Mouse (Mus musculus): ENCODE results near the gene Acer3. TPM values are rescaled to one million over a fixed set of nuclear protein-coding genes. Genes with fewer than 3 reads are reported as not detected.

The Acer3 gene
- total RNA-seq (2014; rRNA removed) (14.7 and 18.1 TPM in 2 replicates), polyA plus RNA-seq (2015; fragmentation: Nextera tagmentation; extraction: Ambion mirVana) (24.9 and 26.8 TPM in 2 replicates)

DNA sequence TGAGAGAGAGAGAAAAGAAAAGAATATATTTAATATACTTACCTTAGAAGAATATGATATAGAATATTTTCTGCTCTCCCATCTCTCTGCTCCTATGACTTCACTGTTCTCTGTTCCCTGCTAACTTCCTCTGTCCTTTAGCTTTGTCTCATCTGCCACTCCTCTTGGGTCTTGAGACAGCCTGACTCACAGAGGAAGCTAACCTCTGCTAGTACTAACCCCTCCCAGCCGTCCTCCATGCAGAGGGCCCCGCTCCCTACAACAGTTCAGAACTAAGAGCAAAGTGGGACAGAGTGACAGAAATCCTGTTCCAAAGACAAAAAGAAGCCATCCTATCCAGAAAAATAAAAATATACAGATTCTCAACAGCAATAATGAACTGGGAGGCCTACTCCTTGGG lies at the start of gene Acer3:
Acer3 (minus strand) TSS at position 126 of the 400 bp plus-strand sequence.
- Histone ChIP-seq H3K27me3 (ENCODE audit: insufficient read depth, low read length) (no peaks in the 10 kb centered on the region), H3K27ac (no peak within 1 kb of the TSS), H3K9me3 (ENCODE audit: low read length) (no peaks in the 10 kb centered on the region), H3K4me2 (ENCODE audit: low read depth, low read length) (no peak within 1 kb of the TSS), H3K9ac (replicated peaks; ENCODE audit: low read length) (no peak within 1 kb of the TSS), H3K36me3 (ENCODE audit: insufficient read depth, low read length) (no peaks in the 10 kb centered on the region), H3K4me1 (ENCODE audit: insufficient read depth, low read length) (peaks cover 9% of the 10 kb centered on the region), H3K4me3 (ENCODE audit: low read length) (no peak within 1 kb of the TSS)
- TF ChIP-seq CTCF (IDR thresholded peaks at IDR 0.05; ENCODE audit: low read depth) = no peak
- no peak for ATAC-seq
- WGBS = 98% methylated on average over 2 of the region's 2 CpGs
- no peak for DNase-seq (ENCODE audit: low spot score)

DNA sequence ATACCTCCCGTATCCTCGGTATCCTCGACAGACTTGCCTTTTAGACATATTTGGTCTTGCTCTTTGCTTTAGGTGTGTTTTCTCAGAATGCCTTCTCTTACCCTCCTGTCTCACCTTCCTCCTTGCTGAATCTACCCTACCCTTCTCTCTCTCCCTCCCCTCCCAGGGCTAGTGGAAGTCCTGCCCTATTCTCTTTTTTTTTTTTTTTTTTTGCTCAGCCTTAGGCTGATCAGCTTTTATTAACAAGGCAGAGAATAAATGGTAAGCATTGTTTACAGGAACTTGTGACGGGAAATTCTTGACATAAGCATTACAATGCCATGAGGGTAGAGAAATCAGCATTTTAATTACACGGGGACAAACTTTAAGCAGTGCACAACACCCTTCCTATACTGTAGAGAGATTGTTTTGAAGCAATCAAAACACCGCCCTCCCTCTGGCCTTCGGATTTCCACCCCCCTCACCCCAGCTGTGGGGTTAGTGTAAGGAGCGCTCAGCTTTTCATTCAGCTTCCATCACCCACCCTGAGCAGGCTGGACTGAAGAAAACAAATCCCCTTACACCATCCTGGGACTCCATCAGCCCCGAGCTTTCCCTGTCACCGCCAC lies 48.9 kb upstream of the Acer3 start:
- no peak overlapping the region for H3K27ac ChIP-seq
- no peak overlapping the region for H3K4me3 ChIP-seq (ENCODE audit: low read length)
- H3K4me1 ChIP-seq (ENCODE audit: insufficient read depth, low read length) = no peaks in the 10 kb centered on the region
- 47% methylated on average over 10 of the region's 10 CpGs for WGBS
- H3K9me3 ChIP-seq (ENCODE audit: low read length) = no peaks in the 10 kb centered on the region
- no peak overlapping the region for H3K9ac ChIP-seq (replicated peaks; ENCODE audit: low read length)
- no peak for DNase-seq (ENCODE audit: low spot score)
- no peak for TF ChIP-seq CTCF (IDR thresholded peaks at IDR 0.05; ENCODE audit: low read depth)
- ATAC-seq = no peak
- no peak overlapping the region for H3K4me2 ChIP-seq (ENCODE audit: low read depth, low read length)
- H3K27me3 ChIP-seq (ENCODE audit: insufficient read depth, low read length) = no peaks in the 10 kb centered on the region
- H3K36me3 ChIP-seq (ENCODE audit: insufficient read depth, low read length) = no peaks in the 10 kb centered on the region

DNA sequence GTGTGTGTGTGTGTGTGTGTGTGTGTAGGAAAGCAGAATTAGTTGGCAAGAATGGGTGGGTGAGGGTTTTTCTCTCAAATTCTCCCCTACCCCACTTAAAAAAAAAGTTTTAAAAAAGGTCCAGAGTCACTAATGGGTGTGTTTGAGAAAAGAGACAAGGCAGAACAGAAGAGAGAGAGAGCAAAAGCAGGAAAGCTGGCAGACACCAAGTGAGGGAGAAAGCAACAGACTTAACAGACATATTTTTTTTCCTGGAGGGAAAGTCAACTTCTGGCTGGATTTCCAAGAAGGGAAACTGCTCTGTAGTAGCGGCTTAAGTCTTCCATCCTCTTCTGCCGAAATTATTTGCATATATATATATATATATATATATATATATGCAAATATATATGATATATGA lies 40.7 kb upstream of the Acer3 start:
- Histone ChIP-seq H3K9ac (replicated peaks; ENCODE audit: low read length) (peak overlapping the region; percentile 78; the same call in 1 of the 2 replicates), H3K9me3 (ENCODE audit: low read length) (no peaks in the 10 kb centered on the region), H3K27ac (peak overlapping the region; percentile 91; the same call in 1 of the 2 replicates), H3K4me2 (ENCODE audit: low read depth, low read length) (peak overlapping the region; percentile 95), H3K36me3 (ENCODE audit: insufficient read depth, low read length) (no peaks in the 10 kb centered on the region), H3K4me1 (ENCODE audit: insufficient read depth, low read length) (peaks cover 6% of the 10 kb centered on the region), H3K27me3 (ENCODE audit: insufficient read depth, low read length) (no peaks in the 10 kb centered on the region), H3K4me3 (ENCODE audit: low read length) (peak overlapping the region; percentile 81)
- no peak for TF ChIP-seq CTCF (IDR thresholded peaks at IDR 0.05; ENCODE audit: low read depth)
- DNase-seq (ENCODE audit: low spot score) (no peak), ATAC-seq (no peak)
- 36% methylated on average over 2 of the region's 2 CpGs for WGBS

DNA sequence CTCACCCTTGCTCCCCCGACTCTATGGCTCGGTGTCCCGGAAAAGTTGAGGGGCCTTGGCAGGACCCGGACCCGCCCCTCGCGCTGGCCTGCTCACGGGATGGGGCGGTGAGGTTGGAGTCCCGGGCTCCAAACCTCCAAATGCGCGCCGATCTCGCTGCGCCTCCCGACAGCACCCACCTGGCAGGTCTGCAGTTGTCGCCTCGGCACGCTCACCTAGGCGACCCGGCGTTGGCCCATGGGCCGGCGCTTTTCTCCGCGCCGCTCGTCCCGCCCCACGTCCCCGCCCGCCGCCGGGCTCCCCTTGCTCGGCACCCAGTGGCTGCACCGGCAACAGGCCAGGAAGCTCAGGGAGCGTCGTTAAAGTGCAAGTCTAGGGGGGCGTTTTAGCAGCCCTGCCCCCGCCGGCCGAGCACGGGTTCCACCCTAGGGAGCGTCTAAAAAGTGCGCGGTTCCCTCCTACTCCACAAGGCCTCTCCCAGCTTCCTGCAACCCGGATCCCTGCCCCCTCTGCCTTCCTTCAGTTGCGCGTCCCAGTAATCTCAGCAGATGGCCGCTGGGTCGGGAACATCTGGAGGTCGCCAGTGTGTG lies 40.1 kb upstream of the Acer3 start, which contains the start of gene Tsku:
Tsku (minus strand) TSS at position 266 of the 590 bp plus-strand sequence.
- Histone ChIP-seq H3K9me3 (ENCODE audit: low read length) (no peaks in the 10 kb centered on the region), H3K27ac (peak within 1 kb of the TSS; percentile 91), H3K9ac (replicated peaks; ENCODE audit: low read length) (peak within 1 kb of the TSS; percentile 78), H3K4me2 (ENCODE audit: low read depth, low read length) (peak within 1 kb of the TSS; percentile 95), H3K4me3 (ENCODE audit: low read length) (peak within 1 kb of the TSS; percentile 81), H3K27me3 (ENCODE audit: insufficient read depth, low read length) (no peaks in the 10 kb centered on the region), H3K36me3 (ENCODE audit: insufficient read depth, low read length) (no peaks in the 10 kb centered on the region), H3K4me1 (ENCODE audit: insufficient read depth, low read length) (peaks cover 9% of the 10 kb centered on the region)
- DNase-seq (ENCODE audit: low spot score) (peak; percentile 98), ATAC-seq (peak; percentile 90)
- no peak; the same call in 1 of the 2 replicates for TF ChIP-seq CTCF (IDR thresholded peaks at IDR 0.05; ENCODE audit: low read depth)
- WGBS = 1% methylated on average over 51 of the region's 52 CpGs

DNA sequence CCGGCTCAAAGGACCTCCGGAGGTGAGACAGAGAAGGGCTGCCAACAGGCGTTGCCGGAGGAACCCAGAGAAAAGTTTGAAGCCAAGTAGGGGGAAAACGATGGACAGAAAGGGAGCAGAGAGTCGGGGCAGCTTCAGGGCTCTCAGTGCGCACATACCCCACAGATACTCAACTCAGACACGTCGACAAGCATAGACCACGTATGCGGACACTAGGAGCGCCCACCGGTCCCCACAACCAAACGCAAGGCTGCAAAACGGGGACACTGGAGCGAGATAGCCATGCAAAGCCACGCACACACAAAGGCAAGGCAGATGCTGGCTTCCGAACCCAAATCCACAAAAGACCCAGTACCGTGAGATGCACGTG lies 39.6 kb upstream of the Acer3 start:
- DNase-seq (ENCODE audit: low spot score) = no peak
- no peak for TF ChIP-seq CTCF (IDR thresholded peaks at IDR 0.05; ENCODE audit: low read depth)
- WGBS = 0% methylated on average over 20 of the region's 20 CpGs
- Histone ChIP-seq H3K4me3 (ENCODE audit: low read length) (peak overlapping the region; percentile 81), H3K27ac (peak overlapping the region; percentile 91), H3K9me3 (ENCODE audit: low read length) (no peaks in the 10 kb centered on the region), H3K4me2 (ENCODE audit: low read depth, low read length) (peak overlapping the region; percentile 95), H3K9ac (replicated peaks; ENCODE audit: low read length) (peak overlapping the region; percentile 78), H3K4me1 (ENCODE audit: insufficient read depth, low read length) (peaks cover 14% of the 10 kb centered on the region), H3K36me3 (ENCODE audit: insufficient read depth, low read length) (no peaks in the 10 kb centered on the region), H3K27me3 (ENCODE audit: insufficient read depth, low read length) (no peaks in the 10 kb centered on the region)
- no peak for ATAC-seq

- H3K9ac ChIP-seq (replicated peaks; ENCODE audit: low read length) = peak overlapping the region; percentile 78
- ATAC-seq (peak; percentile 83), DNase-seq (ENCODE audit: low spot score) (peak; percentile 84)
- no peak for TF ChIP-seq CTCF (IDR thresholded peaks at IDR 0.05; ENCODE audit: low read depth)
- no peaks in the 10 kb centered on the region for H3K27me3 ChIP-seq (ENCODE audit: insufficient read depth, low read length)
- peaks cover 19% of the 10 kb centered on the region for H3K4me1 ChIP-seq (ENCODE audit: insufficient read depth, low read length)
- under 1% methylated on average over 33 of the region's 33 CpGs for WGBS
- H3K27ac ChIP-seq = peak overlapping the region; percentile 91
- H3K4me3 ChIP-seq (ENCODE audit: low read length) = peak overlapping the region; percentile 81
- H3K36me3 ChIP-seq (ENCODE audit: insufficient read depth, low read length) = no peaks in the 10 kb centered on the region
- H3K4me2 ChIP-seq (ENCODE audit: low read depth, low read length) = peak overlapping the region; percentile 95
- H3K9me3 ChIP-seq (ENCODE audit: low read length) = no peaks in the 10 kb centered on the region
These were observed 39.1 kb upstream of the Acer3 start for GRCm38 (mm10) chr7:98359951-98360620.

All from hindbrain, postnatal 0 days (tissue).